In the genomic region with DNA sequence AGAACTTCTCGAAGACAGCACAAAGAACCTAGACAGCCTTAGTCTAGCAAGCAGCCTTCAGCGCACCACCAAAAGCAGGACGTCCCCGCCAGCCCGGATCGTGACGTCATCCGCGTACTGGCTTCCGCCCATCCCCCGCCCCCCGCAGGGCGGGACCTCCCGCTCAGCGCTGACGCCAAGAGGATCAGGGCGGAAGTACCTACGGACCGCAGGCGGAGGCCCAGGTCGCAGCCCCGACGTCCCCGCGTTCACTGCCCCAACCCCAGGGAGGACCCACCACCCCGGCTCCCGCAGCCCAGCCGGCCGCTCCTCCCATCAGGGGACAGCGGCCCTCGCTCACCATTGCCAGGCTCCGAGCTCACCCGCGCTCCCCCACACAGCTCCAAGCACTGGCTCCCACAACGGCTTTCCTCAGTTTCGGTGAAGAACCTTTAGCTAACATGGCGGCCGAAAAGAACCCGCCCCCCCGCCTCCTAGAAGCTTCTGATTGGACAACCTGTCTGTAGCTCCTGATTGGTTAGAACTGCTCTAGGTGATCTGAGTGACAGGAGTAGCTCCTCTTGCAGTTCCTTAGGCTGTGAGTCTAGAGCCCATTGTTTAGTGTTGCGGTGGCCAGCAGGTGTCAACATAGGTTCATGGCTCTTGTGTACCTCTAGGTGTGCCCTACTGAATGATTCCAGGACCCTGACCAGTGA, we compare ENCODE assay signal across 8 mouse cellular contexts. TPM values are rescaled to one million over a fixed set of nuclear protein-coding genes. Genes with fewer than 3 reads are reported as not detected.
DNase-seq lines count a peak whose midpoint lies in the region; ATAC-seq lines count a peak whose summit lies in the region.

Gene Zfp868 (minus strand): TSS at position 454 of the 695 bp plus-strand sequence.

- peak within 1 kb of the TSS; percentile 77 for H3K9ac ChIP-seq in hindbrain, embryonic 12.5 days

- H3K36me3 ChIP-seq in hindbrain, embryonic 12.5 days: no peaks in the 10 kb centered on the region

- no peaks in the 10 kb centered on the region for H3K27me3 ChIP-seq in hindbrain, embryonic 12.5 days

- peak; percentile 100 for ATAC-seq in hindbrain, embryonic 12.5 days (ENCODE audit: low FRiP score)

- peak within 1 kb of the TSS; percentile 51 for H3K4me2 ChIP-seq in hindbrain, embryonic 12.5 days (replicated peaks)

- H3K9me3 ChIP-seq in hindbrain, embryonic 12.5 days (replicated peaks): no peaks in the 10 kb centered on the region

- under 1% methylated on average over 30 of the region's 41 CpGs for WGBS in hindbrain, embryonic 12.5 days

- H3K27ac ChIP-seq in hindbrain, embryonic 12.5 days: peak within 1 kb of the TSS; percentile 98

- H3K4me1 ChIP-seq in hindbrain, embryonic 12.5 days: peaks cover 11% of the 10 kb centered on the region

- DNase-seq in NIH3T3 (ENCODE audit: low read depth): peak; percentile 99
- peak; percentile 100 for DNase-seq in cerebellum, postnatal 10 days
- peak; percentile 93 to 98 for DNase-seq in frontal cortex, postnatal 10 days (ENCODE audit: low spot score in 2 of 2)
- peak; percentile 98 to 99 for DNase-seq in layer of hippocampus, postnatal 14 days (ENCODE audit: low spot score in 2 of 2)
- DNase-seq in lung, postnatal 14 days: peak; percentile 99
- peak; percentile 96 for DNase-seq in retina, adult 2 months (ENCODE audit: low read depth, low spot score)
- peak; percentile 99 for DNase-seq in thymus, postnatal 36 days

- H3K4me3 ChIP-seq in hindbrain, embryonic 12.5 days: peak within 1 kb of the TSS; percentile 62

RNA-seq across cellular contexts. Expression of gene Zfp868, which starts in this region (rescaled TPM):
- 37.9 and 40.2 TPM in 2 replicates for polyA plus RNA-seq in hindbrain, embryonic 12.5 days (2016; fragmentation: Nextera tagmentation; extraction: Ambion mirVana)
- 10 to 100 TPM; 16.6 to 19.4 TPM for total RNA-seq in layer of hippocampus, postnatal 14 days (2021)

Comparison
In these comparisons a context has a peak if more than half of its experiments do, and no peak if none do; other contexts are left out.
1. Peak in every context shown above with its lines: DNase-seq, ATAC-seq, H3K4me3 ChIP-seq and H3K27ac ChIP-seq.